Mouse (Mus musculus): ENCODE data around the gene Crtc3. TPM values are rescaled to one million over a fixed set of nuclear protein-coding genes. Genes with fewer than 3 reads are reported as not detected.

Gene Crtc3
- polyA plus RNA-seq (2015; fragmentation: Nextera tagmentation; extraction: Ambion mirVana) = 3.7 and 4.3 TPM in 2 replicates

GRCm38 (mm10) chr7:80688556-80689220, at the start of gene Crtc3:
Crtc3 (minus strand) TSS chr7:80688877.
- peak within 1 kb of the TSS; percentile 88 for H3K27ac ChIP-seq (ENCODE audit: low read length)
- H3K4me1 ChIP-seq (ENCODE audit: control insufficient read depth, low read depth, low read length) = peaks cover 15% of the 10 kb centered on the region
- H3K27me3 ChIP-seq (ENCODE audit: control insufficient read depth, insufficient read depth, low read depth, low read length) = no peaks in the 10 kb centered on the region
- H3K4me2 ChIP-seq (ENCODE audit: low read depth, low read length) = peak within 1 kb of the TSS; percentile 99
- WGBS (ENCODE audit: insufficient replicate concordance) = 0% methylated on average over 59 of the region's 83 CpGs
- ATAC-seq (ENCODE audit: low read depth) = peak; percentile 91
- peak within 1 kb of the TSS; percentile 86 for H3K9ac ChIP-seq (ENCODE audit: low read depth, low read length)
- H3K36me3 ChIP-seq (ENCODE audit: control insufficient read depth, insufficient read depth) = no peaks in the 10 kb centered on the region
- H3K9me3 ChIP-seq (replicated peaks; ENCODE audit: control insufficient read depth, low read length) = no peaks in the 10 kb centered on the region
- peak within 1 kb of the TSS; percentile 83 for H3K4me3 ChIP-seq (ENCODE audit: low read depth, low read length)

- H3K27ac ChIP-seq (ENCODE audit: low read length) = no peak overlapping the region
- no peak overlapping the region for H3K4me3 ChIP-seq (ENCODE audit: low read depth, low read length)
- H3K27me3 ChIP-seq (ENCODE audit: control insufficient read depth, insufficient read depth, low read depth, low read length) = no peaks in the 10 kb centered on the region
- no peak for ATAC-seq (ENCODE audit: low read depth)
- WGBS (ENCODE audit: insufficient replicate concordance) = 51% methylated on average over 10 of the region's 10 CpGs
- no peaks in the 10 kb centered on the region for H3K4me1 ChIP-seq (ENCODE audit: control insufficient read depth, low read depth, low read length)
- no peaks in the 10 kb centered on the region for H3K9me3 ChIP-seq (replicated peaks; ENCODE audit: control insufficient read depth, low read length)
- H3K9ac ChIP-seq (ENCODE audit: low read depth, low read length) = no peak overlapping the region
- 0 out of 2 replicates have a peak, but pooled peaks cover 5% of the 10 kb centered on the region for H3K36me3 ChIP-seq (ENCODE audit: control insufficient read depth, insufficient read depth)
- H3K4me2 ChIP-seq (ENCODE audit: low read depth, low read length) = no peak overlapping the region
These were observed 47.5 kb upstream of the Crtc3 start for GRCm38 (mm10) chr7:80736199-80736598.

GRCm38 (mm10) chr7:80732986-80733385, 44.3 kb upstream of the Crtc3 start:
- no peak overlapping the region for H3K27ac ChIP-seq (ENCODE audit: low read length)
- H3K9me3 ChIP-seq (replicated peaks; ENCODE audit: control insufficient read depth, low read length) = no peaks in the 10 kb centered on the region
- 76% methylated on average over 11 of the region's 11 CpGs for WGBS (ENCODE audit: insufficient replicate concordance)
- no peaks in the 10 kb centered on the region for H3K27me3 ChIP-seq (ENCODE audit: control insufficient read depth, insufficient read depth, low read depth, low read length)
- 0 out of 2 replicates have a peak, but pooled peaks cover 5% of the 10 kb centered on the region for H3K36me3 ChIP-seq (ENCODE audit: control insufficient read depth, insufficient read depth)
- no peak overlapping the region for H3K4me2 ChIP-seq (ENCODE audit: low read depth, low read length)
- H3K9ac ChIP-seq (ENCODE audit: low read depth, low read length) = no peak overlapping the region
- no peak overlapping the region for H3K4me3 ChIP-seq (ENCODE audit: low read depth, low read length)
- no peaks in the 10 kb centered on the region; the same call in 1 of the 2 replicates for H3K4me1 ChIP-seq (ENCODE audit: control insufficient read depth, low read depth, low read length)
- no peak for ATAC-seq (ENCODE audit: low read depth)

DNA sequence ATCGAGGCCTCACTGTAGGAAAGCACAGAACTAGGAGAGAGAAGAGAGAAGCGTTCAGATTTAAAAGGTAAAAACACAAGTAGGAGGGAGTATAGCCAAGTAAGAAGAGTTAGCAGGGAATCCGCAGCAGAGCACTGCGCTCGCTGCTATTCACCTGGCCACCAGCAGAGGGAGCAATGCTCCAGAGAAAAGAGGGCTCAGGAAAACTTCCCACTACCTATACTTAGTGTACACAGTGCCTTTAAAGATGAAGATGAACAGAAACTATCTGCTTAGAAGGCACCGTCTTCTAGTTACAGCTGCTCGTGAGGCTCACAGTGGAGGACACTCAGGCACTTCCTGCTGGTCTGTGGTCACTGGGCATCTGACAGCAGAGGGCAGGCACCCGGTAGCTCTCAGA, 41.0 kb upstream of the Crtc3 start:
- WGBS (ENCODE audit: insufficient replicate concordance) = 25% methylated on average over 8 of the region's 8 CpGs
- ATAC-seq (ENCODE audit: low read depth) = no peak

DNA sequence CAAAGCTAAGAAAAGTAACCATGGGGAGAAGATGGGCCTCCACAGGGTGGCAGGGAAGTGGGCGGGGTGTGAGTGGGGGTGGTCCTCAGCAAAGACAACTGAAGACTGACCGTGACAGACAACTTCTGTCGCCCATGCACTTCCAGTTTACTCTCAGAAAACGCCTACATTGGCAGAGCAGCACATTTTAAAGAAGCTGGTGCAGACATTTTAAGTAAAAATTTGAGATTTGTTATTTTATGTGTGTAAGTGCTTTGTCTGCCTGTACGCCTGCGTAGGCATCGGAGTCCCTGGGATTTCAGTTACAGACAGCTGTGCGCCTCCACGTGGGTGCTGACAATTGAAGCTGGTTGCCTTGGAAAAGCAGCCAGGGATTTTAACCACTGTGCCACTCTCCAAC, 32.4 kb upstream of the Crtc3 start:
- peaks cover 21% of the 10 kb centered on the region for H3K4me1 ChIP-seq (ENCODE audit: control insufficient read depth, low read depth, low read length)
- H3K4me3 ChIP-seq (ENCODE audit: low read depth, low read length) = no peak overlapping the region
- no peak overlapping the region for H3K9ac ChIP-seq (ENCODE audit: low read depth, low read length)
- H3K27me3 ChIP-seq (ENCODE audit: control insufficient read depth, insufficient read depth, low read depth, low read length) = no peaks in the 10 kb centered on the region
- no peak overlapping the region for H3K27ac ChIP-seq (ENCODE audit: low read length)
- no peak overlapping the region for H3K4me2 ChIP-seq (ENCODE audit: low read depth, low read length)
- no peaks in the 10 kb centered on the region for H3K9me3 ChIP-seq (replicated peaks; ENCODE audit: control insufficient read depth, low read length)
- no peak for ATAC-seq (ENCODE audit: low read depth)
- 70% methylated on average over 9 of the region's 9 CpGs for WGBS (ENCODE audit: insufficient replicate concordance)
- H3K36me3 ChIP-seq (ENCODE audit: control insufficient read depth, insufficient read depth) = peaks cover 11% of the 10 kb centered on the region; the same call in 1 of the 2 replicates

More for the DNA sequence above, 41.0 kb upstream of the Crtc3 start:
- H3K27ac ChIP-seq (ENCODE audit: low read length) = no peak overlapping the region
- H3K4me2 ChIP-seq (ENCODE audit: low read depth, low read length) = no peak overlapping the region
- H3K9me3 ChIP-seq (replicated peaks; ENCODE audit: control insufficient read depth, low read length) = no peaks in the 10 kb centered on the region
- H3K4me1 ChIP-seq (ENCODE audit: control insufficient read depth, low read depth, low read length) = no peaks in the 10 kb centered on the region; the same call in 1 of the 2 replicates
- no peak overlapping the region for H3K9ac ChIP-seq (ENCODE audit: low read depth, low read length)
- no peaks in the 10 kb centered on the region for H3K27me3 ChIP-seq (ENCODE audit: control insufficient read depth, insufficient read depth, low read depth, low read length)
- peaks cover 11% of the 10 kb centered on the region; the same call in 1 of the 2 replicates for H3K36me3 ChIP-seq (ENCODE audit: control insufficient read depth, insufficient read depth)
- H3K4me3 ChIP-seq (ENCODE audit: low read depth, low read length) = no peak overlapping the region

GRCm38 (mm10) chr7:80719582-80719981, 30.9 kb upstream of the Crtc3 start:
- Histone ChIP-seq H3K27ac (ENCODE audit: low read length) (no peak overlapping the region), H3K9me3 (replicated peaks; ENCODE audit: control insufficient read depth, low read length) (no peaks in the 10 kb centered on the region), H3K4me3 (ENCODE audit: low read depth, low read length) (no peak overlapping the region), H3K4me2 (ENCODE audit: low read depth, low read length) (no peak overlapping the region), H3K27me3 (ENCODE audit: control insufficient read depth, insufficient read depth, low read depth, low read length) (no peaks in the 10 kb centered on the region), H3K4me1 (ENCODE audit: control insufficient read depth, low read depth, low read length) (peaks cover 21% of the 10 kb centered on the region), H3K36me3 (ENCODE audit: control insufficient read depth, insufficient read depth) (peaks cover 7% of the 10 kb centered on the region; the same call in 1 of the 2 replicates), H3K9ac (ENCODE audit: low read depth, low read length) (no peak overlapping the region)
- ATAC-seq (ENCODE audit: low read depth) = 0 out of 2 replicates have a peak, but pooled peaks have one; percentile 32
- WGBS (ENCODE audit: insufficient replicate concordance) = 50% methylated on average over 7 of the region's 7 CpGs

DNA sequence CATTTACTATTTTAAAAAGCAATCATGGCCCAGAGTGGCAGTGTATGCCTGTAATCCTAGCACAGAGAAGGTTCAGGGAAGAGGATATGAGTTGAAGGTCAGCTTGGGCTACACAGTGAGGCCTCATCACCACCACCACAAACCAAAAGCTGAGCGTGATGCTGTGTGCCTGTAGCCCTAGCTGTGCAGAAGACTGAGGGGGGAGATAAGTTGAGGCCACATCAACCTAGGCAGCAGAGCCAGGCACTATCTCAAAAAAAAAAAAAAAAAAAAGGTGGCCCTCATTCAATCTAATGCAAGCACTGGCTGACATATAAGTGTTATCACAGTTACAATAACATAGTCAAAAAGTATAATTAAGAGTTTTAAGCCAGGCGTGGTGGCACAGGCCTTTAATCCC, 30.4 kb upstream of the Crtc3 start:
- 27% methylated on average over 2 of the region's 2 CpGs for WGBS (ENCODE audit: insufficient replicate concordance)

GRCm38 (mm10) chr7:80718471-80718870, 29.8 kb upstream of the Crtc3 start:
- H3K27ac ChIP-seq (ENCODE audit: low read length) = no peak overlapping the region; the same call in 1 of the 2 replicates
- ATAC-seq (ENCODE audit: low read depth) = no peak
- peaks cover 21% of the 10 kb centered on the region for H3K4me1 ChIP-seq (ENCODE audit: control insufficient read depth, low read depth, low read length)
- H3K4me2 ChIP-seq (ENCODE audit: low read depth, low read length) = no peak overlapping the region
- peaks cover 7% of the 10 kb centered on the region; the same call in 1 of the 2 replicates for H3K36me3 ChIP-seq (ENCODE audit: control insufficient read depth, insufficient read depth)
- 78% methylated on average over 8 of the region's 8 CpGs for WGBS (ENCODE audit: insufficient replicate concordance)
- H3K9ac ChIP-seq (ENCODE audit: low read depth, low read length) = no peak overlapping the region
- no peaks in the 10 kb centered on the region for H3K9me3 ChIP-seq (replicated peaks; ENCODE audit: control insufficient read depth, low read length)
- no peaks in the 10 kb centered on the region for H3K27me3 ChIP-seq (ENCODE audit: control insufficient read depth, insufficient read depth, low read depth, low read length)
- H3K4me3 ChIP-seq (ENCODE audit: low read depth, low read length) = no peak overlapping the region

More for the DNA sequence above, 30.4 kb upstream of the Crtc3 start:
- Histone ChIP-seq H3K9me3 (replicated peaks; ENCODE audit: control insufficient read depth, low read length) (no peaks in the 10 kb centered on the region), H3K4me2 (ENCODE audit: low read depth, low read length) (no peak overlapping the region), H3K4me3 (ENCODE audit: low read depth, low read length) (no peak overlapping the region), H3K27ac (ENCODE audit: low read length) (peak overlapping the region; percentile 25; the same call in 1 of the 2 replicates), H3K4me1 (ENCODE audit: control insufficient read depth, low read depth, low read length) (peaks cover 21% of the 10 kb centered on the region), H3K27me3 (ENCODE audit: control insufficient read depth, insufficient read depth, low read depth, low read length) (no peaks in the 10 kb centered on the region), H3K36me3 (ENCODE audit: control insufficient read depth, insufficient read depth) (peaks cover 7% of the 10 kb centered on the region; the same call in 1 of the 2 replicates), H3K9ac (ENCODE audit: low read depth, low read length) (no peak overlapping the region)
- ATAC-seq (ENCODE audit: low read depth) = peak; percentile 66

- ATAC-seq (ENCODE audit: low read depth) = peak; percentile 37
- Histone ChIP-seq H3K27me3 (ENCODE audit: control insufficient read depth, insufficient read depth, low read depth, low read length) (no peaks in the 10 kb centered on the region), H3K4me3 (ENCODE audit: low read depth, low read length) (no peak overlapping the region), H3K4me2 (ENCODE audit: low read depth, low read length) (no peak overlapping the region), H3K27ac (ENCODE audit: low read length) (no peak overlapping the region), H3K4me1 (ENCODE audit: control insufficient read depth, low read depth, low read length) (peaks cover 21% of the 10 kb centered on the region), H3K36me3 (ENCODE audit: control insufficient read depth, insufficient read depth) (peaks cover 5% of the 10 kb centered on the region; the same call in 1 of the 2 replicates), H3K9ac (ENCODE audit: low read depth, low read length) (no peak overlapping the region), H3K9me3 (replicated peaks; ENCODE audit: control insufficient read depth, low read length) (no peaks in the 10 kb centered on the region)
- 36% methylated on average over 9 of the region's 9 CpGs for WGBS (ENCODE audit: insufficient replicate concordance)
These were observed 28.1 kb upstream of the Crtc3 start for GRCm38 (mm10) chr7:80716758-80717157.
